Mouse (Mus musculus): ENCODE data around the gene Dtnb. TPM values are rescaled to one million over a fixed set of nuclear protein-coding genes. Genes with fewer than 3 reads are reported as not detected.

Dtnb gene
- polyA plus RNA-seq, 1 experiment from 2014 or later = 49.6 TPM

GRCm38 (mm10) chr12:3574670-3575069, 2.5 kb downstream of the Dtnb start:
- ATAC-seq (ENCODE audit: insufficient number of reproducible peaks, insufficient read depth, low FRiP score, low TSS enrichment, low read depth) = no peak
- H3K27me3 ChIP-seq = no peaks in the 10 kb centered on the region
- no peak overlapping the region for H3K27ac ChIP-seq
- H3K9ac ChIP-seq = no peak overlapping the region
- H3K4me3 ChIP-seq = no peak overlapping the region
- H3K36me3 ChIP-seq = no peaks in the 10 kb centered on the region
- H3K9me3 ChIP-seq = no peaks in the 10 kb centered on the region
- no peak overlapping the region for H3K4me2 ChIP-seq
- WGBS = 87% methylated on average over 4 of the region's 4 CpGs
- peaks cover 14% of the 10 kb centered on the region for H3K4me1 ChIP-seq

DNA sequence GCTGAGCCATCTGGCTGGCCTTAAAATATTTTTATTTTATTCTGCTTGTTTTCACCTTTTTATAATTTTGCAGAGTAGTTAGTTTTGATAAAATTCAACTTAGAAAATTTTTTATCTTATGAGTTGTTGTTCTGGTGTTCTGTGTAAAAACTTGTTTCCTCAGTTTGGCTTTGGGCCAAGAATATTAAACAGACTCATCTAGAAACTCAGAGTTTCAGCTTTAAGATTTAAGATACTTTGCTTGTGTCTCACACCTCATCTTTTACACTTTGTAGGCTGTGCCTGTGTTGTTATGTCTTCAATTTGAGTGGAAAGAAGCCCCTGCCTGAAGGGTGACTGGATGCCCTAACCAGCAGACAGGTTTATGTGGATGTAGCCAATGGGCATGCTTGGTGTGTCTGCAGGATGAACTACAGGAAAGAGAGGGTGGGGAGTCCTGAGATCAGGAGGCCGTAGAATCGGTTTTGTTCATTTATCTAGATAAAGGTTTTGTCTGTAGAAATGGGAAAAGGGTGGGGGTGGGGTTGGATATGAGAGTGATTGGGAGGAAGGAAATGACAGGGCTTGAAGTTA, 7.9 kb downstream of the Dtnb start:
- 68% methylated on average over 2 of the region's 2 CpGs for WGBS
- no peak overlapping the region for H3K27ac ChIP-seq
- H3K36me3 ChIP-seq = no peaks in the 10 kb centered on the region
- no peak overlapping the region for H3K9ac ChIP-seq
- H3K9me3 ChIP-seq = no peaks in the 10 kb centered on the region
- no peak overlapping the region for H3K4me2 ChIP-seq
- no peaks in the 10 kb centered on the region for H3K27me3 ChIP-seq
- no peaks in the 10 kb centered on the region for H3K4me1 ChIP-seq
- H3K4me3 ChIP-seq = no peak overlapping the region
- no peak for ATAC-seq (ENCODE audit: insufficient number of reproducible peaks, insufficient read depth, low FRiP score, low TSS enrichment, low read depth)

DNA sequence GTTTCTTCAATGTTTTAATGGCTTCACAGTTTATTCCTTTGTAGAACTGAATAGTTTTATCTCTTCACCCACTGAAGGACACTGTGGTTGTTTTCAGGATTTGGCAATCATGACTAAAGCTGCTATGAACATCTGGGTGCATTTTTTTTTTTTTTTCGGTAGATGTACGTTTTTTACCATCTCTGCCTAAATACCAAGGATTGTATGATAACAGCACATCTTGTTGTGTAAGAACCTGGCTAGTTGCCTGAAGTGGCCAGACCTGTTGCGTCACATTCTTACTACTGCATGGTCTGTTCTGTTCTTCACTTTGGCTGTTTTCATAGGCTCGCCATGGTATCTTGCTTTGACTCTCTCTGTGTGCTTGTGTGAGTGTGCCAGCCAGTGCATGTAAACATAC, 10.4 kb downstream of the Dtnb start:
- Histone ChIP-seq H3K4me3 (no peak overlapping the region), H3K9ac (no peak overlapping the region), H3K36me3 (no peaks in the 10 kb centered on the region), H3K27ac (no peak overlapping the region), H3K4me1 (0 out of 2 replicates have a peak, but pooled peaks cover 8% of the 10 kb centered on the region), H3K4me2 (no peak overlapping the region), H3K9me3 (no peaks in the 10 kb centered on the region), H3K27me3 (no peaks in the 10 kb centered on the region)
- 87% methylated on average over 4 of the region's 4 CpGs for whole genome bisulfite sequencing
- ATAC-seq (ENCODE audit: insufficient number of reproducible peaks, insufficient read depth, low FRiP score, low TSS enrichment, low read depth) = no peak

DNA sequence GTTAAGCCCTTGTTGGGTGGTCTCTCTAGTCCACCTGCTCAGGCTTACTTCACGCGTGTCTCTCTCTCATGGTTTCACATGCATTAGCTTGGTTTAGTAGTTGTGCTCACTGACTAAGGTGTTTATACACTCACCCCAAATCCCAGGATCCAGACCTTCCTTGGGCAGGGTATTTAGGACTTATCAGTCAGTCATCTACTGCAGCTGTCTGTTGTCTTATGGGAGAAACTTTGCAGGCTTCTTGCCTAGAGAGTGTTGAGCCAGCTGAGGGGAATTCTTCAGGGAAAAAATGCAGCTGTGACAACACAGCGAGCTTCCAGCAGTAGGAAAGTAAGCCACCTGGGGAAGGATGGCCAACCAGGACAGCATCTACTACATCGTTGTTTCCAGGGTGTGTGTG, 13.3 kb downstream of the Dtnb start:
- no peak overlapping the region for H3K9ac ChIP-seq
- H3K9me3 ChIP-seq = no peaks in the 10 kb centered on the region
- no peak overlapping the region for H3K4me3 ChIP-seq
- no peak overlapping the region for H3K4me2 ChIP-seq
- 72% methylated on average over 4 of the region's 4 CpGs for WGBS
- peaks cover 15% of the 10 kb centered on the region for H3K36me3 ChIP-seq
- ATAC-seq (ENCODE audit: insufficient number of reproducible peaks, insufficient read depth, low FRiP score, low TSS enrichment, low read depth) = no peak
- no peak overlapping the region for H3K27ac ChIP-seq
- H3K27me3 ChIP-seq = no peaks in the 10 kb centered on the region
- H3K4me1 ChIP-seq = 0 out of 2 replicates have a peak, but pooled peaks cover 8% of the 10 kb centered on the region

- ATAC-seq (ENCODE audit: insufficient number of reproducible peaks, insufficient read depth, low FRiP score, low TSS enrichment, low read depth) = no peak
- H3K36me3 ChIP-seq = peaks cover 30% of the 10 kb centered on the region
- WGBS = 84% methylated on average over 1 of the region's 1 CpGs
These were observed 14.8 kb downstream of the Dtnb start for GRCm38 (mm10) chr12:3587010-3587409.

GRCm38 (mm10) chr12:3590039-3590438, 17.9 kb downstream of the Dtnb start:
- H3K4me3 ChIP-seq = no peak overlapping the region
- H3K27me3 ChIP-seq = no peaks in the 10 kb centered on the region
- H3K36me3 ChIP-seq = peaks cover 48% of the 10 kb centered on the region
- ATAC-seq (ENCODE audit: insufficient number of reproducible peaks, insufficient read depth, low FRiP score, low TSS enrichment, low read depth) = no peak
- H3K27ac ChIP-seq = no peak overlapping the region
- no peak overlapping the region for H3K9ac ChIP-seq
- 94% methylated on average over 9 of the region's 9 CpGs for WGBS
- 0 out of 2 replicates have a peak, but pooled peaks cover 8% of the 10 kb centered on the region for H3K4me1 ChIP-seq
- no peak overlapping the region for H3K4me2 ChIP-seq
- H3K9me3 ChIP-seq = no peaks in the 10 kb centered on the region

More at GRCm38 (mm10) chr12:3587010-3587409, 14.8 kb downstream of the Dtnb start:
- Histone ChIP-seq H3K9ac (no peak overlapping the region), H3K27me3 (no peaks in the 10 kb centered on the region), H3K4me3 (no peak overlapping the region), H3K4me1 (0 out of 2 replicates have a peak, but pooled peaks cover 8% of the 10 kb centered on the region), H3K27ac (no peak overlapping the region), H3K9me3 (no peaks in the 10 kb centered on the region), H3K4me2 (no peak overlapping the region)

- Histone ChIP-seq H3K4me2 (no peak overlapping the region), H3K36me3 (peaks cover 53% of the 10 kb centered on the region), H3K9ac (no peak overlapping the region), H3K4me3 (no peak overlapping the region), H3K4me1 (no peaks in the 10 kb centered on the region), H3K9me3 (no peaks in the 10 kb centered on the region), H3K27me3 (no peaks in the 10 kb centered on the region), H3K27ac (no peak overlapping the region)
- ATAC-seq (ENCODE audit: insufficient number of reproducible peaks, insufficient read depth, low FRiP score, low TSS enrichment, low read depth) = no peak
- 85% methylated on average over 10 of the region's 10 CpGs for WGBS
These were observed 19.4 kb downstream of the Dtnb start for GRCm38 (mm10) chr12:3591595-3591994.

- peaks cover 11% of the 10 kb centered on the region; the same call in 1 of the 2 replicates for H3K4me1 ChIP-seq
- H3K27ac ChIP-seq = no peak overlapping the region
- peaks cover 20% of the 10 kb centered on the region for H3K36me3 ChIP-seq
- no peak for ATAC-seq (ENCODE audit: insufficient number of reproducible peaks, insufficient read depth, low FRiP score, low TSS enrichment, low read depth)
- 93% methylated on average over 4 of the region's 4 CpGs for WGBS
- no peak overlapping the region for H3K9ac ChIP-seq
- no peaks in the 10 kb centered on the region for H3K9me3 ChIP-seq
- H3K27me3 ChIP-seq = no peaks in the 10 kb centered on the region
- no peak overlapping the region for H3K4me2 ChIP-seq
- no peak overlapping the region for H3K4me3 ChIP-seq
These were observed 30.6 kb downstream of the Dtnb start for GRCm38 (mm10) chr12:3602786-3603185.

GRCm38 (mm10) chr12:3606202-3606601, 34.0 kb downstream of the Dtnb start:
- Histone ChIP-seq H3K9me3 (no peaks in the 10 kb centered on the region), H3K9ac (no peak overlapping the region), H3K4me3 (no peak overlapping the region), H3K27me3 (no peaks in the 10 kb centered on the region), H3K4me1 (peaks cover 11% of the 10 kb centered on the region; the same call in 1 of the 2 replicates), H3K4me2 (no peak overlapping the region), H3K27ac (no peak overlapping the region), H3K36me3 (peaks cover 6% of the 10 kb centered on the region; the same call in 1 of the 2 replicates)
- WGBS = 80% methylated on average over 7 of the region's 7 CpGs
- ATAC-seq (ENCODE audit: insufficient number of reproducible peaks, insufficient read depth, low FRiP score, low TSS enrichment, low read depth) = no peak

- no peak overlapping the region for H3K4me2 ChIP-seq
- no peak overlapping the region for H3K27ac ChIP-seq
- H3K27me3 ChIP-seq = no peaks in the 10 kb centered on the region
- no peaks in the 10 kb centered on the region for H3K9me3 ChIP-seq
- no peak overlapping the region for H3K4me3 ChIP-seq
- no peak for ATAC-seq (ENCODE audit: insufficient number of reproducible peaks, insufficient read depth, low FRiP score, low TSS enrichment, low read depth)
- H3K4me1 ChIP-seq = peaks cover 25% of the 10 kb centered on the region
- peaks cover 9% of the 10 kb centered on the region; the same call in 1 of the 2 replicates for H3K36me3 ChIP-seq
- H3K9ac ChIP-seq = no peak overlapping the region
These were observed 37.6 kb downstream of the Dtnb start for GRCm38 (mm10) chr12:3609747-3610146.

DNA sequence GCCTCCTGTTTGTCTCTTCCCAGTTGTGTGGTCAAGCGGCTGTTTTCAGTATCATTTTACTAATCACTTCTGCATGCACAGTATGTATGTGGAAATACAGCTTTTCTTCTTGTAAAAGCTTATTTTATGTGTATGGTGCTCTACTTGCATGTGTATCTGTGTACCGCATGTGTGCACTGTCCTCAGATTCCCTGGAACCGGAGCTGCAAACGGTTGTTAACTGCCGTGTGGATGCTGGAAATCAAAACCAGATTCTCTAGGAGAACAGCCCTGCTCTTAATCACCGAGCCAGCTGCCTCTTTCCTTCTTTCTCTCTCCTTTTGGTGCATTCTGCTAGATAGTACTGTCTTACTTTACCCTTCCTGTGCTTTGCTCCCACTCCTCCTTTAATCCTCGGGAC, 39.7 kb downstream of the Dtnb start:
- peaks cover 24% of the 10 kb centered on the region for H3K36me3 ChIP-seq
- 19% methylated on average over 7 of the region's 7 CpGs for WGBS
- no peak for ATAC-seq (ENCODE audit: insufficient number of reproducible peaks, insufficient read depth, low FRiP score, low TSS enrichment, low read depth)
- H3K4me1 ChIP-seq = peaks cover 15% of the 10 kb centered on the region
- H3K9ac ChIP-seq = no peak overlapping the region
- H3K9me3 ChIP-seq = no peaks in the 10 kb centered on the region
- H3K27me3 ChIP-seq = no peaks in the 10 kb centered on the region
- H3K4me3 ChIP-seq = no peak overlapping the region
- peak overlapping the region; percentile 53 for H3K27ac ChIP-seq
- H3K4me2 ChIP-seq = peak overlapping the region; percentile 28; the same call in 1 of the 2 replicates

- Histone ChIP-seq H3K4me2 (no peak overlapping the region), H3K27me3 (no peaks in the 10 kb centered on the region), H3K9ac (no peak overlapping the region), H3K4me3 (no peak overlapping the region), H3K9me3 (no peaks in the 10 kb centered on the region), H3K27ac (no peak overlapping the region), H3K4me1 (peaks cover 15% of the 10 kb centered on the region), H3K36me3 (peaks cover 21% of the 10 kb centered on the region)
- ATAC-seq (ENCODE audit: insufficient number of reproducible peaks, insufficient read depth, low FRiP score, low TSS enrichment, low read depth) = no peak
- 95% methylated on average over 8 of the region's 8 CpGs for WGBS
These were observed 42.9 kb downstream of the Dtnb start for GRCm38 (mm10) chr12:3615041-3615440.
